Mouse (Mus musculus) liver, embryonic 14 days (tissue): Measurements from ENCODE around the gene Rap1a. TPM values are rescaled to one million over a fixed set of nuclear protein-coding genes. Genes with fewer than 3 reads are reported as not detected.

Experiments used
- polyA plus RNA-seq: library from polyadenylated mRNA; depleted of rRNA; stranded (reverse); fragments of >200 nt; gene quantifications from 2 replicates; pipeline ENCODE4 v1.2.3, GENCODE M21; 2012; rRNA removed

The Rap1a gene
- polyA plus RNA-seq: 40.3 and 46.9 TPM in 2 replicates

GRCm38 (mm10) chr3:105801191-105802166, at the start of gene Rap1a:
Rap1a (minus strand) TSS chr3:105801336.

DNA sequence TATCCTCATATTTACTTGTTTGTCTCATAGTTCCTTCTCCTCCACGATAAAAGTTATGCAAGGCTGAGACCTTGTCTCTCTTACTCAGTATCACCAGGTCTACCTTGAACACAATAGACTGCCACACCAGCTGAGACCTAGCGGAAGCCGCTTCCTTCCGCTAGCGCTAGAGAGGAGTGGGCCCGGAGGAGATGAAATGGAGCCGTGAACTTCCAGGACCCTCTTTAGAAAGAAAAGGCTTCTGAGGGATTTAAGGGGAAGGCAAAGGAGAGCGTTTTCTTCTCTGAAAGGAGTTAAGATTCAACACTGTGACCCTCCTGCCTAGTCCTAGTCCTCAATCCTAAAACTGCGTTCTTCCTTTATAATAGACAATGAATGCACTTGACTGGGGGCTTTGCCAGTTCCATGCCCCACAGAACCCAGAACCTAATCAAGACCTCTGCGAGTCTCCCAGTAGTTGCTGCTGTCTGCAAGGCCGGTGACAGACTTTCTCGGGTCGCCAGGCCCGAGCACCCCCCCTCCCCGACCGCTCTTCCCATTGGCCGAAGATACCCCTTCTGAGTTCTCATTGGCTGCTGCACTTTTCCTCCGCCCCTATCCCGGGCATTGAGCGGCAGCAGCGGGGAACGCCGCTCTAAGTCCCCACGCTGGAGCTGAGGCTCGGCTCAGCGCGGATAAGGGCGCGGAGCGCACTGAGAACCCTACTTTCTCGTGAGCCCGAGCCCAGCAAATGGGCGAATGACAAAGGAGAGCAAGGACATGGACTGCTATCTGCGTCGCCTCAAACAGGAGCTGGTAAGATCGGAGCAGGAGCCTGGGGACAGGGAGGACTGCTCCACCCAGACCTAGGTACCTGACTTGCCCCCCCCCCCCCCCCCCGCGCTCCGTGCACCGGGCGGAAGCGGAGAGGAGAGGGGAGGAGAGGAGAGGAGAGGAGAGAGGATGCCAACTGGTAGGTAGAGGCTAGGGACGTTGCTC, 96.8 kb downstream of the Rap1a start, which contains the start of gene Inka2:
TSS of gene Inka2 (plus strand) at position 569 of the 978 bp plus-strand sequence.

DNA sequence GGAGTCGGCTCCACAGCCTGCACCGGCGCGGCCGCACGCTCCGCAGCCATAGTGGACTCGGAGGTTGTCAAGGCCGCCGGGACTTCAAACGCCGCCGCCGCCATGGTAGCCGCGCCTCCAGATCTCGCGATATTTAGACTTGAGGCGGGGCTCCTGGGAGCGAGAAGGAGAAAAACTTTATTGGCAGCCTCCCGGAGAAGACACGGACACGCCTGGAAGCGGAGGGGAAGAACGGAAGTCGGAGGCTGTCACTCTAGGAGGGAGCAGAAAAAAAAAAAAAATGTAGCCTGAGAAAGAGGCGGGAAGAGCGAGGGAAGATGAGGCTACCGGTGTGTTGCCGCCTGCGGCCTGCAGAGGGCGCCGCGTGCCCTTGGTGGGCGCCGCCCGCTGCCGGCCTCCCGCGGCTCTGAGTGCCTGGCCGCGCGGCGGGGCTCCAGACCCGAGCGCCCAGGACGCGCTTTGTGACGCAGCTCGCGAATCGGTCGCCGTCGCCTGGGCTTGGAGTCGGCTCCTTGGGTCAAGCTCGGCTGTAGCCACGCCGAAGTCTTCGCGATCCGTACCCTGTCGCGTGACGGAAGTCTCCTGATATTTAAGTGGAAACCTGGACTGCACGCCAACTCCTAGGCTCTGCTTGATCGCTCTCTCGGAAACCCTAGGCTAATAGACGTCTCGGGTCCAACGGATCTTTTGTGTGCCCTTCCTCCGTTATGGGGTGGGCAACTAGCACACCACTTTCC, 113.6 kb downstream of the Rap1a start, which contains the start of gene Ddx20:
TSS of gene Ddx20 (minus strand) at position 251 of the 737 bp plus-strand sequence.

Other genes with a start within 250 kb of the Rap1a start
- gene Ddx20, start 113.8 kb downstream of the Rap1a start, polyA plus RNA-seq: 9.3 and 10.4 TPM in 2 replicates
- gene Inka2, start 96.7 kb downstream of the Rap1a start, polyA plus RNA-seq: 0.19 and 0.21 TPM in 2 replicates
- gene Adora3, start 69.5 kb upstream of the Rap1a start, polyA plus RNA-seq: 0.28 and 0.45 TPM in 2 replicates
- gene Tmigd3, start 69.6 kb upstream of the Rap1a start, polyA plus RNA-seq: 0.10 and 0.14 TPM in 2 replicates
- gene I830077J02Rik, start 131.3 kb upstream of the Rap1a start, polyA plus RNA-seq: 4.0 and 4.3 TPM in 2 replicates
- 14.9 and 24.6 TPM in 2 replicates for gene Wdr77, start 158.0 kb upstream of the Rap1a start, polyA plus RNA-seq
- 203 and 219 TPM in 2 replicates for gene Atp5f1, start 158.8 kb upstream of the Rap1a start, polyA plus RNA-seq
- gene Ovgp1, start 172.4 kb upstream of the Rap1a start, polyA plus RNA-seq: 1.3 and 1.6 TPM in 2 replicates
- not detected in 2 replicates for gene Pifo, start 213.3 kb upstream of the Rap1a start, polyA plus RNA-seq
- 0.06 TPM in 1 of 2 replicates, not detected in the other for gene Chil5, start 231.5 kb upstream of the Rap1a start, polyA plus RNA-seq